11 mouse cellular contexts compared by ENCODE assay signal in genomic region chr8:113847606-113848080, GRCm38 (mm10). TPM values are rescaled to one million over a fixed set of nuclear protein-coding genes. Genes with fewer than 3 reads are reported as not detected.
DNase-seq lines count a peak whose midpoint lies in the region; ATAC-seq and TF ChIP-seq lines count a peak whose summit lies in the region.
"Had no signal": no experiment of that assay in that cellular context is flagged by ENCODE, and none has a peak within 500 bp of the region (broad histone marks: within the 10 kb centered on the region; RNA-seq: fewer than 3 reads in every experiment).

No protein-coding gene starts in this region.

- TF ChIP-seq EP300 in liver, postnatal 0 days (IDR thresholded peaks at IDR 0.05; ENCODE audit: low read depth): no peak

- intact Hi-C loops in left cerebral cortex, postnatal 14 days (cut with DNase I): loop anchor here (5.0 to 10.0 kb wide), 2 partner anchors 135 to 183 kb away; no protein-coding TSS in a partner anchor

- no peak overlapping the region for H3K9ac ChIP-seq in liver, embryonic 11.5 days (ENCODE audit: low read depth, low read length)
- H3K9ac ChIP-seq in liver, postnatal 0 days (replicated peaks): no peak overlapping the region
- H3K9ac ChIP-seq in embryonic facial prominence, embryonic 15.5 days: no peak overlapping the region
- H3K9ac ChIP-seq in intestine, embryonic 14.5 days (ENCODE audit: low read length): no peak overlapping the region

- peak overlapping the region; percentile 77 for H3K4me2 ChIP-seq in liver, embryonic 11.5 days
- H3K4me2 ChIP-seq in liver, postnatal 0 days (ENCODE audit: low read depth, low read length): no peak overlapping the region
- H3K4me2 ChIP-seq in embryonic facial prominence, embryonic 15.5 days (replicated peaks): peak overlapping the region; percentile 96
- peak overlapping the region; percentile 98 for H3K4me2 ChIP-seq in intestine, embryonic 14.5 days (ENCODE audit: low read length)

- H3K9me3 ChIP-seq in liver, embryonic 11.5 days (ENCODE audit: control insufficient read depth, low read length): no peaks in the 10 kb centered on the region
- peaks cover 3% of the 10 kb centered on the region; the same call in 1 of the 2 replicates for H3K9me3 ChIP-seq in liver, postnatal 0 days (ENCODE audit: low read length)
- no peaks in the 10 kb centered on the region; the same call in 1 of the 2 replicates for H3K9me3 ChIP-seq in embryonic facial prominence, embryonic 15.5 days (replicated peaks)
- H3K9me3 ChIP-seq in intestine, embryonic 14.5 days (ENCODE audit: control insufficient read depth, low read length): 0 out of 2 replicates have a peak, but pooled peaks cover 6% of the 10 kb centered on the region

- peaks cover 32% of the 10 kb centered on the region for H3K27me3 ChIP-seq in liver, embryonic 11.5 days (replicated peaks; ENCODE audit: control insufficient read depth, insufficient read depth, low read length)
- peaks cover 35% of the 10 kb centered on the region for H3K27me3 ChIP-seq in liver, postnatal 0 days (ENCODE audit: insufficient read depth, low read length)
- peaks cover 44% of the 10 kb centered on the region for H3K27me3 ChIP-seq in embryonic facial prominence, embryonic 15.5 days
- H3K27me3 ChIP-seq in intestine, embryonic 14.5 days (replicated peaks; ENCODE audit: control insufficient read depth, insufficient read depth, low read length): peaks cover 34% of the 10 kb centered on the region

- H3K4me3 ChIP-seq in liver, embryonic 11.5 days (ENCODE audit: low read depth, low read length): peak overlapping the region; percentile 45
- no peak overlapping the region for H3K4me3 ChIP-seq in liver, postnatal 0 days (ENCODE audit: low read depth, low read length)
- H3K4me3 ChIP-seq in embryonic facial prominence, embryonic 15.5 days (replicated peaks): peak overlapping the region; percentile 52
- peak overlapping the region; percentile 48 for H3K4me3 ChIP-seq in intestine, embryonic 14.5 days (ENCODE audit: low read depth, low read length)

- TF ChIP-seq CTCF in liver, postnatal 0 days (IDR thresholded peaks at IDR 0.05; ENCODE audit: low read depth): no peak

- H3K4me1 ChIP-seq in liver, embryonic 11.5 days (replicated peaks; ENCODE audit: control insufficient read depth, insufficient read depth, low read length): no peaks in the 10 kb centered on the region
- no peaks in the 10 kb centered on the region for H3K4me1 ChIP-seq in liver, postnatal 0 days (ENCODE audit: insufficient read depth)
- H3K4me1 ChIP-seq in embryonic facial prominence, embryonic 15.5 days: peaks cover 24% of the 10 kb centered on the region
- H3K4me1 ChIP-seq in intestine, embryonic 14.5 days (replicated peaks; ENCODE audit: control insufficient read depth, insufficient read depth, low read length): peaks cover 19% of the 10 kb centered on the region; the same call in 1 of the 2 replicates

- no peaks in the 10 kb centered on the region for H3K36me3 ChIP-seq in liver, embryonic 11.5 days (ENCODE audit: control insufficient read depth, insufficient read depth, low read length)
- H3K36me3 ChIP-seq in liver, postnatal 0 days (replicated peaks; ENCODE audit: insufficient read depth, low read length): no peaks in the 10 kb centered on the region
- no peaks in the 10 kb centered on the region for H3K36me3 ChIP-seq in embryonic facial prominence, embryonic 15.5 days
- no peaks in the 10 kb centered on the region for H3K36me3 ChIP-seq in intestine, embryonic 14.5 days (ENCODE audit: control insufficient read depth, insufficient read depth, low read length)

- 20% methylated on average over 12 of the region's 12 CpGs for WGBS in liver, embryonic 11.5 days
- 15% methylated on average over 12 of the region's 12 CpGs for WGBS in liver, postnatal 0 days (ENCODE audit: insufficient replicate concordance)
- WGBS in embryonic facial prominence, embryonic 15.5 days: 22% methylated on average over 12 of the region's 12 CpGs
- WGBS in intestine, embryonic 14.5 days: 17% methylated on average over 12 of the region's 12 CpGs

- no peak for DNase-seq in liver, embryonic 11.5 days (ENCODE audit: low spot score)
- DNase-seq in liver, postnatal 0 days: no peak
- DNase-seq in intestine, embryonic 14.5 days (ENCODE audit: low spot score): no peak
- DNase-seq in retina, embryonic 14.5 days (ENCODE audit: low spot score): peak; percentile 17
- DNase-seq in gastrocnemius, postnatal 25 days: no peak
- DNase-seq in testis, postnatal 10 days (ENCODE audit: low spot score): no peak
- DNase-seq in left cerebral cortex, postnatal 14 days (ENCODE audit: low spot score in 2 of 2): no peak
- DNase-seq: gastrocnemius, postnatal 10 days; lung, postnatal 36 days had no signal

- no peak overlapping the region for H3K27ac ChIP-seq in liver, embryonic 11.5 days (ENCODE audit: low read depth, low read length)
- no peak overlapping the region for H3K27ac ChIP-seq in liver, postnatal 0 days (ENCODE audit: low read depth)
- H3K27ac ChIP-seq in embryonic facial prominence, embryonic 15.5 days (replicated peaks): no peak overlapping the region
- H3K27ac ChIP-seq in intestine, embryonic 14.5 days (ENCODE audit: low read depth): no peak overlapping the region

- no peak for ATAC-seq in liver, embryonic 11.5 days (replicated peaks; ENCODE audit: low FRiP score)
- no peak for ATAC-seq in liver, postnatal 0 days
- no peak for ATAC-seq in embryonic facial prominence, embryonic 15.5 days (ENCODE audit: insufficient number of reproducible peaks, low FRiP score, low TSS enrichment, low read depth)
- ATAC-seq in intestine, embryonic 14.5 days (replicated peaks; ENCODE audit: low FRiP score, low TSS enrichment, low read depth): no peak; the same call in 1 of the 2 replicates

RNA-seq across cellular contexts. Expression of gene Adamts18, which starts 0.9 kb away (rescaled TPM):
- polyA plus RNA-seq in liver, embryonic 11.5 days (2014; fragmentation: Nextera tagmentation; extraction: Ambion mirVana): 1.7 and 1.8 TPM in 2 replicates
- 0.01 TPM in 1 of 2 replicates, not detected in the other for polyA plus RNA-seq in liver, postnatal 0 days (2015; fragmentation: Nextera tagmentation; extraction: Ambion mirVana)
- polyA plus RNA-seq in embryonic facial prominence, embryonic 15.5 days (2015; fragmentation: Nextera tagmentation; extraction: Ambion mirVana): 7.9 and 9.3 TPM in 2 replicates
- 0.51 and 0.58 TPM in 2 replicates for polyA plus RNA-seq in intestine, embryonic 14.5 days (2014; fragmentation: Nextera tagmentation; extraction: Ambion mirVana)
- total RNA-seq in gastrocnemius, postnatal 25 days (2021): under 1 TPM; 0.28 to 0.32 TPM
- 1 to 10 TPM; 3.7 to 5.0 TPM for total RNA-seq in left cerebral cortex, postnatal 14 days (2021)
- polyA plus RNA-seq: spleen, adult 2 months had no signal
